Mouse (Mus musculus) lung, embryonic 15.5 days (tissue): ENCODE measurements around the gene Map1b. TPM values are rescaled to one million over a fixed set of nuclear protein-coding genes. Genes with fewer than 3 reads are reported as not detected.

Experiments used
- ATAC-seq: fragments of 200-750 bp; cut with Nextera tagmentation; 2 replicates; pipeline ENCODE4 v1.8.0; 2017; ENCODE audit warnings: moderate number of reproducible peaks, borderline replicate concordance; ENCODE audit not compliant: low FRiP score, low TSS enrichment; ENCODE audit errors: extremely low read depth
- H3K27ac ChIP-seq: fragments of 300-500 bp; sonication (generic); 2 replicates; pipeline ENCODE4 v1.5.1; 2015; ENCODE audit warnings: moderate library complexity, mild to moderate bottlenecking, inconsistent platforms
- H3K27me3 ChIP-seq: fragments of 300-500 bp; sonication (generic); 2 replicates; pipeline ENCODE4 v1.6.1; 2015; ENCODE audit warnings: inconsistent platforms
- H3K36me3 ChIP-seq: fragments of 300-500 bp; sonication (generic); 2 replicates; pipeline ENCODE4 v1.6.1; 2015; ENCODE audit warnings: inconsistent platforms
- H3K4me1 ChIP-seq: fragments of 300-500 bp; sonication (generic); 2 replicates; pipeline ENCODE4 v1.6.1; 2015; ENCODE audit warnings: inconsistent platforms
- H3K4me2 ChIP-seq: fragments of 300-500 bp; sonication (generic); 2 replicates; pipeline ENCODE4 v1.6.1; 2015; ENCODE audit warnings: inconsistent platforms, mild to moderate bottlenecking, moderate library complexity
- H3K4me3 ChIP-seq: fragments of 300-500 bp; sonication (generic); 2 replicates; pipeline ENCODE4 v1.5.1; 2015; ENCODE audit warnings: mild to moderate bottlenecking, inconsistent platforms
- H3K9ac ChIP-seq: fragments of 300-500 bp; sonication (generic); 2 replicates; pipeline ENCODE4 v1.6.1; 2015; ENCODE audit warnings: inconsistent platforms
- H3K9me3 ChIP-seq: fragments of 300-500 bp; sonication (generic); 2 replicates; pipeline ENCODE4 v1.6.1; 2016; ENCODE audit warnings: inconsistent platforms
- WGBS: fragments of 180-500 bp; shearing (Covaris S2); methylation state at CpG from one replicate; pipeline ENCODE4 v1.1.7; 2015; 5-methylcytosine and 5-hydroxymethylcytosine counted together
- polyA plus RNA-seq: library from polyadenylated mRNA; unstranded; fragments of >200 nt; fragmentation: Nextera tagmentation; extraction: Ambion mirVana; gene quantifications from 2 replicates; pipeline ENCODE4 v1.2.1, GENCODE M21; 2015

Gene Map1b
- polyA plus RNA-seq, 1 experiment from 2014 or later: 76.4 TPM

GRCm38 (mm10) chr13:99517836-99518235, 1.5 kb upstream of the Map1b start:
- no peak overlapping the region for H3K9ac ChIP-seq
- H3K27ac ChIP-seq: no peak overlapping the region
- WGBS: 90% methylated on average over 5 of the region's 5 CpGs
- no peak for ATAC-seq
- no peaks in the 10 kb centered on the region for H3K36me3 ChIP-seq
- 0 out of 2 replicates have a peak, but pooled peaks cover 5% of the 10 kb centered on the region for H3K27me3 ChIP-seq
- peaks cover 23% of the 10 kb centered on the region for H3K4me1 ChIP-seq
- no peak overlapping the region for H3K4me3 ChIP-seq
- H3K9me3 ChIP-seq: no peaks in the 10 kb centered on the region
- H3K4me2 ChIP-seq: no peak overlapping the region

GRCm38 (mm10) chr13:99515736-99516447, 448 bp downstream of the Map1b start:
- H3K27ac ChIP-seq: 0 out of 2 replicates have a peak overlapping the region, but pooled peaks have one; percentile 65
- H3K4me3 ChIP-seq: peak overlapping the region; percentile 57
- WGBS: under 1% methylated on average over 44 of the region's 44 CpGs
- H3K4me2 ChIP-seq: peak overlapping the region; percentile 92
- 0 out of 2 replicates have a peak, but pooled peaks have one; percentile 4 for ATAC-seq
- H3K9me3 ChIP-seq: no peaks in the 10 kb centered on the region
- peak overlapping the region; percentile 48 for H3K9ac ChIP-seq
- 0 out of 2 replicates have a peak, but pooled peaks cover 5% of the 10 kb centered on the region for H3K27me3 ChIP-seq
- H3K36me3 ChIP-seq: no peaks in the 10 kb centered on the region
- peaks cover 23% of the 10 kb centered on the region for H3K4me1 ChIP-seq

- ATAC-seq: peak; percentile 82
- Histone ChIP-seq H3K27ac (peak overlapping the region; percentile 65), H3K9me3 (no peaks in the 10 kb centered on the region), H3K27me3 (0 out of 2 replicates have a peak, but pooled peaks cover 5% of the 10 kb centered on the region), H3K36me3 (no peaks in the 10 kb centered on the region), H3K4me2 (peak overlapping the region; percentile 92), H3K4me1 (peaks cover 23% of the 10 kb centered on the region), H3K4me3 (peak overlapping the region; percentile 57), H3K9ac (peak overlapping the region; percentile 48)
- under 1% methylated on average over 37 of the region's 48 CpGs for WGBS
These were observed 1.3 kb downstream of the Map1b start for GRCm38 (mm10) chr13:99514917-99515591.

GRCm38 (mm10) chr13:99513990-99514389, 2.4 kb downstream of the Map1b start:
- ATAC-seq: no peak
- Histone ChIP-seq H3K9me3 (no peaks in the 10 kb centered on the region), H3K4me3 (peak overlapping the region; percentile 57), H3K4me1 (peaks cover 23% of the 10 kb centered on the region), H3K27me3 (0 out of 2 replicates have a peak, but pooled peaks cover 5% of the 10 kb centered on the region), H3K4me2 (peak overlapping the region; percentile 92), H3K36me3 (no peaks in the 10 kb centered on the region), H3K27ac (no peak overlapping the region), H3K9ac (no peak overlapping the region)
- 22% methylated on average over 10 of the region's 10 CpGs for WGBS

GRCm38 (mm10) chr13:99513138-99513537, 3.2 kb downstream of the Map1b start:
- Histone ChIP-seq H3K27ac (peak overlapping the region; percentile 31; the same call in 1 of the 2 replicates), H3K36me3 (no peaks in the 10 kb centered on the region), H3K4me3 (no peak overlapping the region), H3K27me3 (0 out of 2 replicates have a peak, but pooled peaks cover 5% of the 10 kb centered on the region), H3K4me2 (peak overlapping the region; percentile 19; the same call in 1 of the 2 replicates), H3K9ac (no peak overlapping the region), H3K9me3 (no peaks in the 10 kb centered on the region), H3K4me1 (peaks cover 23% of the 10 kb centered on the region)
- 9% methylated on average over 7 of the region's 7 CpGs for WGBS
- ATAC-seq: no peak

GRCm38 (mm10) chr13:99509896-99510295, 6.4 kb downstream of the Map1b start:
- no peak overlapping the region for H3K4me3 ChIP-seq
- H3K4me2 ChIP-seq: no peak overlapping the region
- peaks cover 35% of the 10 kb centered on the region for H3K4me1 ChIP-seq
- H3K27ac ChIP-seq: no peak overlapping the region
- 0 out of 2 replicates have a peak, but pooled peaks cover 5% of the 10 kb centered on the region for H3K27me3 ChIP-seq
- WGBS: 79% methylated on average over 4 of the region's 4 CpGs
- no peak for ATAC-seq
- H3K9ac ChIP-seq: no peak overlapping the region
- H3K36me3 ChIP-seq: no peaks in the 10 kb centered on the region
- H3K9me3 ChIP-seq: no peaks in the 10 kb centered on the region

GRCm38 (mm10) chr13:99506580-99506962, 9.8 kb downstream of the Map1b start:
- WGBS: 37% methylated on average over 2 of the region's 2 CpGs
- H3K4me3 ChIP-seq: no peak overlapping the region
- H3K27me3 ChIP-seq: no peaks in the 10 kb centered on the region
- no peak overlapping the region for H3K4me2 ChIP-seq
- H3K36me3 ChIP-seq: no peaks in the 10 kb centered on the region
- no peaks in the 10 kb centered on the region for H3K9me3 ChIP-seq
- H3K4me1 ChIP-seq: peaks cover 36% of the 10 kb centered on the region
- peak; percentile 73; the same call in 1 of the 2 replicates for ATAC-seq
- no peak overlapping the region for H3K9ac ChIP-seq
- H3K27ac ChIP-seq: 0 out of 2 replicates have a peak overlapping the region, but pooled peaks have one; percentile 37

- Histone ChIP-seq H3K4me2 (no peak overlapping the region), H3K9me3 (no peaks in the 10 kb centered on the region), H3K27ac (0 out of 2 replicates have a peak overlapping the region, but pooled peaks have one; percentile 37), H3K4me1 (peaks cover 36% of the 10 kb centered on the region), H3K36me3 (no peaks in the 10 kb centered on the region), H3K9ac (no peak overlapping the region), H3K4me3 (no peak overlapping the region), H3K27me3 (no peaks in the 10 kb centered on the region)
- ATAC-seq: peak; percentile 65; the same call in 1 of the 2 replicates
- WGBS: 55% methylated on average over 11 of the region's 11 CpGs
These were observed 10.3 kb downstream of the Map1b start for GRCm38 (mm10) chr13:99505826-99506579.

GRCm38 (mm10) chr13:99503370-99503979, 12.9 kb downstream of the Map1b start:
- H3K27ac ChIP-seq: no peak overlapping the region
- H3K9ac ChIP-seq: no peak overlapping the region
- no peaks in the 10 kb centered on the region for H3K36me3 ChIP-seq
- H3K4me2 ChIP-seq: no peak overlapping the region
- H3K4me1 ChIP-seq: peaks cover 36% of the 10 kb centered on the region
- WGBS: 71% methylated on average over 14 of the region's 14 CpGs
- no peak for ATAC-seq
- no peaks in the 10 kb centered on the region for H3K9me3 ChIP-seq
- H3K4me3 ChIP-seq: no peak overlapping the region
- no peaks in the 10 kb centered on the region for H3K27me3 ChIP-seq

- no peak for ATAC-seq
- H3K27ac ChIP-seq: no peak overlapping the region
- 67% methylated on average over 7 of the region's 7 CpGs for WGBS
- peaks cover 36% of the 10 kb centered on the region for H3K4me1 ChIP-seq
- H3K4me2 ChIP-seq: no peak overlapping the region
- no peak overlapping the region for H3K4me3 ChIP-seq
- no peak overlapping the region for H3K9ac ChIP-seq
- no peaks in the 10 kb centered on the region for H3K27me3 ChIP-seq
- no peaks in the 10 kb centered on the region for H3K9me3 ChIP-seq
- H3K36me3 ChIP-seq: no peaks in the 10 kb centered on the region
These were observed 13.4 kb downstream of the Map1b start for GRCm38 (mm10) chr13:99502911-99503310.

- no peaks in the 10 kb centered on the region for H3K36me3 ChIP-seq
- peaks cover 35% of the 10 kb centered on the region for H3K4me1 ChIP-seq
- no peak overlapping the region for H3K4me2 ChIP-seq
- no peak; the same call in 1 of the 2 replicates for ATAC-seq
- H3K4me3 ChIP-seq: no peak overlapping the region
- H3K27ac ChIP-seq: no peak overlapping the region
- 38% methylated on average over 13 of the region's 13 CpGs for WGBS
- no peak overlapping the region for H3K9ac ChIP-seq
- H3K27me3 ChIP-seq: no peaks in the 10 kb centered on the region
- no peaks in the 10 kb centered on the region for H3K9me3 ChIP-seq
These were observed 14.1 kb downstream of the Map1b start for GRCm38 (mm10) chr13:99502126-99502744.
